Mouse (Mus musculus) stomach, embryonic 15.5 days (tissue): ENCODE measurements around the gene Polr2j. TPM values are rescaled to one million over a fixed set of nuclear protein-coding genes. Genes with fewer than 3 reads are reported as not detected.
"Not testable (repeated sequence)": the region's sequence is repeated elsewhere in the genome, so short reads cannot be mapped to it uniquely, and the experiment has no call there.

ENCODE experiments used
- ATAC-seq: fragments of 200-750 bp; cut with Nextera tagmentation; 2 replicates; pipeline ENCODE4 v1.8.0; 2017; ENCODE audit warnings: low read depth, moderate number of reproducible peaks, moderate TSS enrichment; ENCODE audit not compliant: insufficient read depth, low FRiP score
- H3K27ac ChIP-seq: fragments of 300-500 bp; sonication (generic); 2 replicates; pipeline ENCODE4 v1.5.1; 2015; ENCODE audit warnings: mild to moderate bottlenecking, inconsistent platforms
- H3K27me3 ChIP-seq: fragments of 300-500 bp; sonication (generic); replicated peaks from 2 replicates; pipeline ENCODE4 v1.6.1; 2015; ENCODE audit warnings: inconsistent platforms
- H3K36me3 ChIP-seq: fragments of 300-500 bp; sonication (generic); 2 replicates; pipeline ENCODE4 v1.6.1; 2015; ENCODE audit warnings: inconsistent platforms
- H3K4me1 ChIP-seq: fragments of 300-500 bp; sonication (generic); 2 replicates; pipeline ENCODE4 v1.6.1; 2015; ENCODE audit warnings: inconsistent platforms
- H3K4me2 ChIP-seq: fragments of 300-500 bp; sonication (generic); 2 replicates; pipeline ENCODE4 v1.6.1; 2015; ENCODE audit warnings: mild to moderate bottlenecking, inconsistent platforms
- H3K4me3 ChIP-seq: fragments of 300-500 bp; sonication (generic); replicated peaks from 2 replicates; pipeline ENCODE4 v1.5.1; 2015; ENCODE audit warnings: inconsistent platforms
- H3K9ac ChIP-seq: fragments of 300-500 bp; sonication (generic); 2 replicates; pipeline ENCODE4 v1.6.1; 2015; ENCODE audit warnings: inconsistent platforms
- H3K9me3 ChIP-seq: fragments of 300-500 bp; sonication (generic); 2 replicates; pipeline ENCODE4 v1.6.1; 2016; ENCODE audit warnings: inconsistent platforms
- WGBS: fragments of 180-500 bp; shearing (Covaris S2); methylation state at CpG from one replicate; pipeline ENCODE4 v1.1.7; 2015; 5-methylcytosine and 5-hydroxymethylcytosine counted together
- polyA plus RNA-seq: library from polyadenylated mRNA; unstranded; fragments of >200 nt; fragmentation: Nextera tagmentation; extraction: Ambion mirVana; gene quantifications from 2 replicates; pipeline ENCODE4 v1.2.1, GENCODE M21; 2015

Polr2j gene
- polyA plus RNA-seq, 1 experiment from 2014 or later = 209 TPM

GRCm38 (mm10) chr5:136113546-136113945, 2.9 kb upstream of the Polr2j start:
- H3K36me3 ChIP-seq, H3K4me2 ChIP-seq, H3K27me3 ChIP-seq, ATAC-seq, H3K4me3 ChIP-seq, H3K27ac ChIP-seq, H3K9me3 ChIP-seq, H3K9ac ChIP-seq: not testable (repeated sequence)
- WGBS = 55% methylated on average over 4 of the region's 4 CpGs
- peaks cover 13% of the 10 kb centered on the region for H3K4me1 ChIP-seq

GRCm38 (mm10) chr5:136116784-136117112, 317 bp downstream of the Polr2j start:
- Histone ChIP-seq H3K9me3 (no peaks in the 10 kb centered on the region), H3K36me3 (peaks cover 16% of the 10 kb centered on the region), H3K27ac (no peak overlapping the region), H3K4me3 (peak overlapping the region; percentile 84), H3K27me3 (no peaks in the 10 kb centered on the region), H3K4me2 (peak overlapping the region; percentile 82), H3K9ac (peak overlapping the region; percentile 73), H3K4me1 (peaks cover 13% of the 10 kb centered on the region)
- WGBS = under 1% methylated on average over 22 of the region's 22 CpGs
- ATAC-seq = peak; percentile 37; the same call in 1 of the 2 replicates

- ATAC-seq = peak; percentile 79
- H3K27me3 ChIP-seq = no peaks in the 10 kb centered on the region
- no peak overlapping the region for H3K4me3 ChIP-seq
- peak overlapping the region; percentile 9; the same call in 1 of the 2 replicates for H3K27ac ChIP-seq
- WGBS = 76% methylated on average over 10 of the region's 10 CpGs
- H3K4me2 ChIP-seq = no peak overlapping the region
- H3K36me3 ChIP-seq = peaks cover 52% of the 10 kb centered on the region
- H3K4me1 ChIP-seq = peaks cover 7% of the 10 kb centered on the region
- no peaks in the 10 kb centered on the region for H3K9me3 ChIP-seq
- H3K9ac ChIP-seq = no peak overlapping the region
Measured at GRCm38 (mm10) chr5:136122165-136122564, 5.7 kb downstream of the Polr2j start.

GRCm38 (mm10) chr5:136135571-136136291, 19.3 kb downstream of the Polr2j start, which contains the start of the genes Lrwd1 and Alkbh4:
TSS of gene Lrwd1 (minus strand) at chr5:136136074.
TSS of gene Alkbh4 (plus strand) at chr5:136136146.
- Histone ChIP-seq H3K27ac (peak within 1 kb of the TSS; percentile 61), H3K9me3 (no peaks in the 10 kb centered on the region), H3K4me3 (peak within 1 kb of the TSS; percentile 80), H3K36me3 (peaks cover 28% of the 10 kb centered on the region), H3K4me2 (peak within 1 kb of the TSS; percentile 69), H3K4me1 (peaks cover 13% of the 10 kb centered on the region; the same call in 1 of the 2 replicates), H3K9ac (peak within 1 kb of the TSS; percentile 80), H3K27me3 (no peaks in the 10 kb centered on the region)
- under 1% methylated on average over 60 of the region's 60 CpGs for WGBS
- ATAC-seq = peak; percentile 95

GRCm38 (mm10) chr5:136136292-136136990, 20.0 kb downstream of the Polr2j start:
- no peak for ATAC-seq
- peaks cover 32% of the 10 kb centered on the region for H3K36me3 ChIP-seq
- H3K4me3 ChIP-seq = peak overlapping the region; percentile 80
- peak overlapping the region; percentile 80 for H3K9ac ChIP-seq
- H3K4me2 ChIP-seq = peak overlapping the region; percentile 69
- no peaks in the 10 kb centered on the region for H3K9me3 ChIP-seq
- H3K27me3 ChIP-seq = no peaks in the 10 kb centered on the region
- peak overlapping the region; percentile 61; the same call in 1 of the 2 replicates for H3K27ac ChIP-seq
- H3K4me1 ChIP-seq = peaks cover 13% of the 10 kb centered on the region; the same call in 1 of the 2 replicates
- WGBS = 7% methylated on average over 20 of the region's 20 CpGs

GRCm38 (mm10) chr5:136137658-136138274, 21.3 kb downstream of the Polr2j start:
- no peaks in the 10 kb centered on the region for H3K9me3 ChIP-seq
- H3K4me2 ChIP-seq = no peak overlapping the region; the same call in 1 of the 2 replicates
- no peak overlapping the region for H3K27ac ChIP-seq
- ATAC-seq = no peak
- H3K36me3 ChIP-seq = peaks cover 26% of the 10 kb centered on the region
- no peak overlapping the region; the same call in 1 of the 2 replicates for H3K4me3 ChIP-seq
- no peak overlapping the region for H3K9ac ChIP-seq
- 73% methylated on average over 13 of the region's 13 CpGs for WGBS
- H3K4me1 ChIP-seq = peaks cover 13% of the 10 kb centered on the region; the same call in 1 of the 2 replicates
- no peaks in the 10 kb centered on the region for H3K27me3 ChIP-seq

GRCm38 (mm10) chr5:136139393-136139792, 23.0 kb downstream of the Polr2j start:
- ATAC-seq = no peak
- Histone ChIP-seq H3K4me3 (no peak overlapping the region), H3K36me3 (peaks cover 26% of the 10 kb centered on the region), H3K9me3 (no peaks in the 10 kb centered on the region), H3K9ac (no peak overlapping the region), H3K4me1 (peaks cover 13% of the 10 kb centered on the region; the same call in 1 of the 2 replicates), H3K4me2 (no peak overlapping the region), H3K27me3 (no peaks in the 10 kb centered on the region), H3K27ac (no peak overlapping the region)
- WGBS = 87% methylated on average over 13 of the region's 13 CpGs

- H3K9ac ChIP-seq = no peak overlapping the region
- 90% methylated on average over 10 of the region's 10 CpGs for WGBS
- H3K36me3 ChIP-seq = peaks cover 26% of the 10 kb centered on the region
- ATAC-seq = no peak
- no peak overlapping the region for H3K27ac ChIP-seq
- H3K4me1 ChIP-seq = peaks cover 12% of the 10 kb centered on the region; the same call in 1 of the 2 replicates
- no peaks in the 10 kb centered on the region for H3K27me3 ChIP-seq
- no peaks in the 10 kb centered on the region for H3K9me3 ChIP-seq
- H3K4me3 ChIP-seq = no peak overlapping the region
- no peak overlapping the region for H3K4me2 ChIP-seq
Measured at GRCm38 (mm10) chr5:136140057-136140482, 23.6 kb downstream of the Polr2j start.

- H3K9me3 ChIP-seq = no peaks in the 10 kb centered on the region
- H3K4me1 ChIP-seq = no peaks in the 10 kb centered on the region
- WGBS = 82% methylated on average over 5 of the region's 5 CpGs
- H3K27me3 ChIP-seq = no peaks in the 10 kb centered on the region
- H3K4me3 ChIP-seq = no peak overlapping the region
- peaks cover 26% of the 10 kb centered on the region for H3K36me3 ChIP-seq
- no peak overlapping the region for H3K9ac ChIP-seq
- ATAC-seq = no peak
- no peak overlapping the region for H3K27ac ChIP-seq
- no peak overlapping the region for H3K4me2 ChIP-seq
Measured at GRCm38 (mm10) chr5:136142746-136143145, 26.3 kb downstream of the Polr2j start.

GRCm38 (mm10) chr5:136143161-136143755, 26.8 kb downstream of the Polr2j start:
- H3K9ac ChIP-seq = no peak overlapping the region
- no peak overlapping the region for H3K4me3 ChIP-seq
- H3K9me3 ChIP-seq = no peaks in the 10 kb centered on the region
- no peak overlapping the region for H3K27ac ChIP-seq
- no peak for ATAC-seq
- H3K4me1 ChIP-seq = no peaks in the 10 kb centered on the region
- no peaks in the 10 kb centered on the region for H3K27me3 ChIP-seq
- H3K36me3 ChIP-seq = peaks cover 26% of the 10 kb centered on the region
- H3K4me2 ChIP-seq = no peak overlapping the region
- 87% methylated on average over 6 of the region's 6 CpGs for WGBS

- no peak for ATAC-seq
- Histone ChIP-seq H3K27me3 (no peaks in the 10 kb centered on the region), H3K9me3 (no peaks in the 10 kb centered on the region), H3K27ac (no peak overlapping the region), H3K4me2 (no peak overlapping the region), H3K36me3 (peaks cover 15% of the 10 kb centered on the region), H3K4me1 (no peaks in the 10 kb centered on the region), H3K9ac (no peak overlapping the region), H3K4me3 (no peak overlapping the region)
- WGBS = 43% methylated on average over 12 of the region's 12 CpGs
Measured at GRCm38 (mm10) chr5:136144606-136145430, 28.4 kb downstream of the Polr2j start.
